Mouse (Mus musculus) intestine, embryonic 14.5 days (tissue): Measurements from ENCODE around the gene Syce3. TPM values are rescaled to one million over a fixed set of nuclear protein-coding genes. Genes with fewer than 3 reads are reported as not detected.

Source experiments
- ATAC-seq: fragments of 200-750 bp; cut with Nextera tagmentation; replicated peaks from 2 replicates; pipeline ENCODE4 v1.8.0; 2017; ENCODE audit warnings: low read depth, moderate number of reproducible peaks, moderate TSS enrichment, moderate library complexity; ENCODE audit not compliant: low FRiP score, low TSS enrichment
- DNase-seq: peaks from one replicate; pipeline ENCODE4 v3.0.0-alpha.2; 2018; ENCODE audit warnings: low spot score
- H3K27ac ChIP-seq: fragments of 300-500 bp; sonication (generic); 2 replicates; pipeline ENCODE4 v1.5.1; 2014; ENCODE audit warnings: low read depth, mild to moderate bottlenecking, control low read depth
- H3K27me3 ChIP-seq: fragments of 300-500 bp; sonication (generic); replicated peaks from 2 replicates; pipeline ENCODE4 v1.6.1; 2014; ENCODE audit warnings: low read length, control low read depth; ENCODE audit not compliant: control insufficient read depth, insufficient read depth
- H3K36me3 ChIP-seq: fragments of 300-500 bp; sonication (generic); 2 replicates; pipeline ENCODE4 v1.6.1; 2014; ENCODE audit warnings: low read length, control low read depth; ENCODE audit not compliant: control insufficient read depth, insufficient read depth
- H3K4me1 ChIP-seq: fragments of 300-500 bp; sonication (generic); replicated peaks from 2 replicates; pipeline ENCODE4 v1.6.1; 2014; ENCODE audit warnings: low read length, control low read depth, mixed read lengths; ENCODE audit not compliant: control insufficient read depth, insufficient read depth
- H3K4me2 ChIP-seq: fragments of 300-500 bp; sonication (generic); 2 replicates; pipeline ENCODE4 v1.6.1; 2014; ENCODE audit warnings: low read length
- H3K4me3 ChIP-seq: fragments of 300-500 bp; sonication (generic); 2 replicates; pipeline ENCODE4 v1.5.1; 2014; ENCODE audit warnings: low read depth, low read length, control low read depth, mixed read lengths
- H3K9ac ChIP-seq: fragments of 300-500 bp; sonication (generic); 2 replicates; pipeline ENCODE4 v1.6.1; 2014; ENCODE audit warnings: mild to moderate bottlenecking, low read length
- H3K9me3 ChIP-seq: fragments of 300-500 bp; sonication (generic); 2 replicates; pipeline ENCODE4 v1.6.1; 2016; ENCODE audit warnings: low read length, control low read depth; ENCODE audit not compliant: control insufficient read depth
- WGBS: fragments of 180-500 bp; shearing (Covaris S2); extraction: QIAGEN DNeasy Blood & Tissue Kit; methylation state at CpG from one replicate; pipeline ENCODE4 v1.1.7; 2014; 5-methylcytosine and 5-hydroxymethylcytosine counted together
- polyA plus RNA-seq: library from polyadenylated mRNA; unstranded; fragments of >200 nt; fragmentation: Nextera tagmentation; extraction: Ambion mirVana; gene quantifications from 2 replicates; pipeline ENCODE4 v1.2.1, GENCODE M21; 2014

Syce3 gene
- polyA plus RNA-seq = not detected in 2 replicates

DNA sequence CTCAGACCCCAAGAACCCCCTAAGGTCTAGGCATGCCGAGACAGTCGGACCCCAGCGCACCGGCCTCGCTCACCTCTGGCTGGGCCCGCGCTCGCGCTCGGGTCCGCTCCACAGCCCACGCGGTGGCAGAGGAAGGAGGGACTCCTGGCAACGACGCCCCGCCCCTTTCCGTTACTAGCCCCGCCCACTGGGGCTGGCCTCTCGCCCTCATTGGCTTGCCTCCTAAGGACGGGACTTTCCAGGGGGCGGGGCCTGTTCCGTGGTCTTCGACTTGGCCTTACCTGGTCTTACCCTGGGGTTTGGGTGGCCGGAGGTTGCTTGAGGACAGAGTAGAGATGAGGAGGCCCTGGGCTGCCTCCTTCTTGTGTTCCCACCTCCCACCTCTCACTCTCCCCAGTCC, at the start of gene Syce3:
Gene Syce3 (minus strand): TSS at position 386 of the 400 bp plus-strand sequence.
- DNase-seq = no peak
- Histone ChIP-seq H3K4me2 (no peak within 1 kb of the TSS), H3K9ac (no peak within 1 kb of the TSS), H3K36me3 (no peaks in the 10 kb centered on the region), H3K9me3 (peaks cover 4% of the 10 kb centered on the region; the same call in 1 of the 2 replicates), H3K27me3 (no peaks in the 10 kb centered on the region), H3K27ac (no peak within 1 kb of the TSS), H3K4me3 (no peak within 1 kb of the TSS), H3K4me1 (no peaks in the 10 kb centered on the region)
- 78% methylated on average over 20 of the region's 24 CpGs for WGBS
- ATAC-seq = 0 out of 2 replicates have a peak, but pooled peaks have one; percentile 32

DNA sequence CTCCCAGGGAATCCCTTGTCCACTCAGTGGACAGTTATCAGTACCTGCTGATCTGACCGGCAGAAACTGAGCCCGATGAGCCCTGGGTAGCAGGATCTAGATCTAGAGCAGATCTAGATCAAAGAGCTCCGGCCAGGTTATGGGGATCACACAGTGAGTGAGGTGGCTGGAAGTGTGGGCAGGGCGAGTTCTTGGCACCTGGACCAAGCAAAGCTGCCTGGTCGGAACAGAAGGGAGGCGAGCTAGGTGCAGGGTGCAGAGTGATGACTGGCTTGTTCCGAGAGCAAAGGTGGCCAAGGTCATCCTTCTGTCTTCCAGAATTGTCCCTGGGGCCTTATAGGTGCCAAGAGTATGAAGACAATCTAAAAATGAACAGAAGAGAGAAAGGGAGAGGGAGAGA, 49.5 kb upstream of the Syce3 start:
- H3K27ac ChIP-seq = no peak overlapping the region
- H3K4me2 ChIP-seq = no peak overlapping the region
- no peaks in the 10 kb centered on the region for H3K4me1 ChIP-seq
- no peak overlapping the region for H3K9ac ChIP-seq
- H3K36me3 ChIP-seq = no peaks in the 10 kb centered on the region
- no peak overlapping the region for H3K4me3 ChIP-seq
- ATAC-seq (no peak), DNase-seq (no peak)
- WGBS = 83% methylated on average over 7 of the region's 7 CpGs
- 0 out of 2 replicates have a peak, but pooled peaks cover 2% of the 10 kb centered on the region for H3K27me3 ChIP-seq
- no peaks in the 10 kb centered on the region for H3K9me3 ChIP-seq

DNA sequence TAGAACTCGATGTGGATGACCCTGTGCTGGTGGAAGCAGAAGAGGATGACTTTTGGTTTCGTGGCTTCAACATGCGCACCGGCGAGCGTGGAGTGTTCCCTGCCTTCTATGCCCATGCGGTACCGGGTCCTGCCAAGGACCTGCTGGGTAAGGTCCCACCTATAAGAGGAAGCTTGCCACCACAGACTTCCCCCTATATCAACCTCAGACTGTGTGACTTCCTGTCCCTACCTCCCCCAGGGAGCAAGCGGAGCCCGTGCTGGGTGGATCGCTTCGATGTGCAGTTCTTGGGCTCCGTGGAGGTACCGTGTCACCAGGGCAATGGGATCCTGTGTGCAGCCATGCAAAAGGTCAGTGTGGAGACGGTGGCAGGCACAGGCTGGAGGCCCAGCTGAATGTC, 48.6 kb upstream of the Syce3 start:
- Histone ChIP-seq H3K9ac (no peak overlapping the region), H3K4me1 (0 out of 2 replicates have a peak, but pooled peaks cover 3% of the 10 kb centered on the region), H3K27ac (no peak overlapping the region), H3K36me3 (no peaks in the 10 kb centered on the region), H3K9me3 (no peaks in the 10 kb centered on the region), H3K4me3 (no peak overlapping the region), H3K4me2 (no peak overlapping the region), H3K27me3 (peaks cover 10% of the 10 kb centered on the region)
- 92% methylated on average over 15 of the region's 15 CpGs for WGBS
- ATAC-seq = no peak
- DNase-seq = no peak

DNA sequence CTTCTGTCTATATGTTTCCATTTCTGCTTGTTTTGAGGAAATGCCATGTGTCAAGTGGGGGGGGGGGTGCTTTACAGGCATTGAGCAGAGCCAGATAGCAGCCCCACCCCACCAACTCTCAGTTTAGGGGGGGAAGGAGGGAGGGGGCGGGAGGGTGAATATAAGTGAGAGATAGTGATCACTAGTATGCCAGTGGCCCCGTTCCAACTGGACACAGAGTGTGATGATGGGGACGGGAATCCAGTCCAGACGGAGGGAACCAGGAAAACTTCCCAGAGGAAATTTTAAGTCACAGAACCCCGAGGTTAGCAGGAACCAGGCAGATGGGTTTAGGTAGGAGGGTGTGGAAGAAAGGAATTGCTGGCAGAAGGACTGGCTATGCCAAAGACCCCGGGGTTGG, 45.3 kb upstream of the Syce3 start:
- H3K36me3 ChIP-seq = no peaks in the 10 kb centered on the region
- no peak overlapping the region for H3K4me3 ChIP-seq
- DNase-seq = no peak
- 0 out of 2 replicates have a peak, but pooled peaks cover 3% of the 10 kb centered on the region for H3K4me1 ChIP-seq
- no peak overlapping the region for H3K4me2 ChIP-seq
- ATAC-seq = no peak
- H3K9ac ChIP-seq = no peak overlapping the region
- no peaks in the 10 kb centered on the region for H3K9me3 ChIP-seq
- no peak overlapping the region for H3K27ac ChIP-seq
- 74% methylated on average over 6 of the region's 6 CpGs for WGBS
- peaks cover 13% of the 10 kb centered on the region for H3K27me3 ChIP-seq

DNA sequence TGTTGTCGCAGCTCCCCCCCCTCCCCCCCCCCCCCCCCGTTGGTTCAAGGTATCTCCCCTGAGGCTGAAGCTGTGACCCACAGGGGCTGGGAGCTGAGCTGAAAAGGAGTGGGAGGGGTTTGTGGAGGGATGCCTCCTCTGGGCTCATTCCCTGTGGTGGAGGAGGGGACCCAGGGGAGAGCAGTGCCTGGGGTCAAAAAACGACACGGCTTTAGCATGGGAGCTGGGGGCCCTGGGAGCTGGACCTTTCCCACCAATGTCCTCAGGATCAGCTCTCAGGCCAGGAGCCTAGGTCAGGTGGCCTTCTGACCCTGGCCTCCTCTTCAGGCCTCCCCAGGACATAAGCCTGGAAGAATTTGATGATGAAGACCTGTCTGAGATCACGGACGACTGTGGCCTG, 44.6 kb upstream of the Syce3 start:
- no peak overlapping the region for H3K4me3 ChIP-seq
- no peak overlapping the region for H3K9ac ChIP-seq
- 22% methylated on average over 5 of the region's 6 CpGs for WGBS
- no peak overlapping the region for H3K27ac ChIP-seq
- H3K4me2 ChIP-seq = peak overlapping the region; percentile 66
- 0 out of 2 replicates have a peak, but pooled peaks cover 3% of the 10 kb centered on the region for H3K4me1 ChIP-seq
- H3K36me3 ChIP-seq = no peaks in the 10 kb centered on the region
- no peaks in the 10 kb centered on the region for H3K9me3 ChIP-seq
- no peak for DNase-seq
- ATAC-seq = no peak
- H3K27me3 ChIP-seq = peaks cover 13% of the 10 kb centered on the region

DNA sequence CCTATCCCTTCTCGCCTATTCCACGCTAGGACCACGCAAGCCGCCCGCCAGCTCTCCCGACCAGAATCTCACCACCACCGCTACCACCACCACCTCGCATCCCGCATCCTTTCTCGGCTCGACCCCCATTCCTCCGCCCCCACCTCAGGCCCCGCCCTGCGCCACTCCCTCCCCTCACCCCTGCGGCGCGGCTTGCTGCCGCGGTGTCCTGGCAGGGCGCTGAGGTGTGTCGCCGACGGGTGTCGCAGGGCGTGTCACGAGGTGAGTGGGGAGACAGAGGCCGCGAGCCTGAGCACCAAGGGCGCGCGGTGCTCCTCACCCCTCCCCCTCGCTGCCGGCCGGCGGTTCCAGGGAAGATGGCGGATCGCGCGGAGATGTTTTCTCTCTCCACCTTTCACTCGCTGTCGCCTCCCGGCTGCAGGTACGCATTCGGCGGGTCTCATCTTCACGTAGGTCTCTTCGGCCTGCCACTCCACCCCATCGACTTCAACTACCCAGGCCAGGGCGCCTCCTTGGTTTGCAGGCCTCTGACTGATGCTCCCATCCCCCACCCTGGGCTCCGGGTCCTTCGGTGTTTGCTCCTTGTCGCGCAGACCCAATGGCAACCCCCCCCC, 43.7 kb upstream of the Syce3 start, which contains the start of gene Mapk8ip2:
Gene Mapk8ip2 (plus strand): TSS at position 49 of the 614 bp plus-strand sequence.
- no peak for DNase-seq
- 0 out of 2 replicates have a peak, but pooled peaks cover 3% of the 10 kb centered on the region for H3K4me1 ChIP-seq
- peak; percentile 57 for ATAC-seq
- peaks cover 13% of the 10 kb centered on the region for H3K27me3 ChIP-seq
- H3K4me2 ChIP-seq = peak within 1 kb of the TSS; percentile 66
- H3K9ac ChIP-seq = no peak within 1 kb of the TSS
- WGBS = under 1% methylated on average over 52 of the region's 53 CpGs
- no peaks in the 10 kb centered on the region for H3K36me3 ChIP-seq
- peak within 1 kb of the TSS; percentile 38 for H3K4me3 ChIP-seq
- H3K27ac ChIP-seq = no peak within 1 kb of the TSS
- no peaks in the 10 kb centered on the region for H3K9me3 ChIP-seq

DNA sequence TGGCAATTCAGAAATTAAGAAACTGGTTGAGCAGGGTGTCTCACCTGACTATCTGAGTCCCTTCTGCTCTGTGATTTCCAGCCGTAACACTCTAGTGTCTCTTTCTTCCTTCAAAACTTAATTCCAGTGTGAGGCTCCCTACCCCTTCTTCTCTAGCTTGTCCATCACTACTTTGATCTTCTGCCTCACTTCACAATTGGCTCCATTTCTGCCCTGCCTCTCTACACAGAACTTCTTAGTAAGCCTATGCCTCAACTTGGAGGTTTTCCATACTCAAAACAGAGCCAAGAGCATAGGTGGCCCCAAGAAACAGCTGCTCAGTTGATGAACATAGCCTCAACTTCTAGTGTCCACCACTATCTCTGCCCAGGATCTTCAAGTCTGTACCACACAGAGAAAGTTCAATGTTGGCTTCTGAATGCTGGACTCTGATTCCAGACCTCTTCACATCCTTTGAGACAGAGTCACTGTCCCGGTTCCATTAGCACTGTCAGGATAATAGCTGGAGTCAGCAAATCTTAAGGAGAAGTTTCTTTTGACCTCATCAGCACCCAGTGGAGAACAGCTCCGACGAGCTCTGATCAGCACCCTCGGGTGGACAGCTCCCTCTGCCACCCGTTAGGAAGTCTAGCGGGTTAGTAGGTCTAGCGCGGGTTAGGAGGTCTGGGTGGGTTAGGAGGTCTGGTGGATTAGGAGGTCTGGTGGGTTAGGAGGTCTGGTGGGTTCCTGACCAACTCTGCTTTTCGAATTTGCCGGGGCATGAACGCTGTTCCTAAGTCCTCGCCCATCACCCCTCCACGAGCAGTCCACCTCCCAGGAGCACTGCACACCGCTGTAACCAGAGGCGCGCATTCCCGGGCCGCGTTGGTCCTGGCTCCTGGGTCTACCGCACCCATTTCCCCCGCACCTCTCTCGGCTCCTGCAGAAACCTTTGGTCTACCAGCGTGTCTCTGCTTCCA, 42.9 kb upstream of the Syce3 start:
- no peaks in the 10 kb centered on the region for H3K36me3 ChIP-seq
- DNase-seq = peak; percentile 95

DNA sequence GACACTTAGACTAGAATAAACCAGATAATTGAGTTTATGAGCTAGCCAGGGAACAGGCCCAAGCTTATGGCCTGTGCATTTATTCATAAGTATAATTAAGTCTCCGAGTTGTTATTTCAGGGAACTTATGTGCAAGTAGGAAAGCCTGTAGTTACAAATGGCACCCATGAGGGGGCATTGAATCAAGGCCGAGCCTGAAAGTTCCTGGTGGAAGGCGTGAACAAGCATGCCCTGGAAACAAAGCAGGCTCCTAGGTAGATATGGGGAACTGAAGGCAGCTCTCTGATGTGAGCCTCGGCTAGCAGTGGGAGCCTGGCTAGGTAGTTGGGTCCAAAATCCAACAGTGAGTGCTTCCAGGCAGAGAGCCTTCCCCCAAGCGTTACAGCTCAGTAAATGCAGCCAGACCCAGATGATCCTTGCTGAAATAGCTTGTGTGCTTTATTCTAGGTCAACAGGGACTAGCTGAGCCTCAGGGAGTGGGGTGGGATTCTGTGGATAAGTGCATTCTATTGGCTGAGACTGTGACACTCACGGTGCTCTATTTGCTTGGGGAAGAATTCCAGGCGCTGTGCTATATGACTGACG, 32.3 kb upstream of the Syce3 start:
- DNase-seq = no peak

More for the DNA sequence above, 42.9 kb upstream of the Syce3 start:
- Histone ChIP-seq H3K27me3 (peaks cover 13% of the 10 kb centered on the region), H3K4me3 (peak overlapping the region; percentile 38), H3K4me2 (peak overlapping the region; percentile 66), H3K9me3 (no peaks in the 10 kb centered on the region), H3K27ac (no peak overlapping the region), H3K4me1 (0 out of 2 replicates have a peak, but pooled peaks cover 3% of the 10 kb centered on the region), H3K9ac (no peak overlapping the region)
- peak; percentile 70 for ATAC-seq
- 5% methylated on average over 24 of the region's 24 CpGs for WGBS

More for the DNA sequence above, 32.3 kb upstream of the Syce3 start:
- Histone ChIP-seq H3K36me3 (no peaks in the 10 kb centered on the region), H3K9me3 (no peaks in the 10 kb centered on the region), H3K4me3 (no peak overlapping the region), H3K4me1 (no peaks in the 10 kb centered on the region), H3K9ac (no peak overlapping the region), H3K27ac (no peak overlapping the region), H3K27me3 (no peaks in the 10 kb centered on the region), H3K4me2 (no peak overlapping the region)
- ATAC-seq = no peak
- 37% methylated on average over 8 of the region's 8 CpGs for WGBS
